Mouse (Mus musculus) CH12.LX (cell line): Measurements from ENCODE around the gene Cdc42. TPM values are rescaled to one million over a fixed set of nuclear protein-coding genes. Genes with fewer than 3 reads are reported as not detected.

Experiments used
- DNase-seq: peaks from one replicate; pipeline ENCODE4 v3.0.0-alpha.2; 2013; ENCODE audit errors: extremely low read depth
- H3K27ac ChIP-seq: 2 replicates; pipeline ENCODE4 v1.5.1; 2012; ENCODE audit warnings: low read depth, mild to moderate bottlenecking, control low read depth, moderate library complexity; ENCODE audit not compliant: insufficient read depth
- H3K27me3 ChIP-seq: replicated peaks from 2 replicates; pipeline ENCODE3; 2012; ENCODE audit warnings: inconsistent platforms
- H3K36me3 ChIP-seq, 2 experiments: replicated peaks in 1 of 2; 2 replicates each; pipeline versions ENCODE3 to v1.6.1; 2012; ENCODE audit warnings: inconsistent platforms in 1 of 2, low read length in 1 of 2, mild to moderate bottlenecking in 1 of 2, mixed read lengths in 1 of 2, moderate library complexity in 1 of 2; ENCODE audit not compliant: control insufficient read depth in 1 of 2, insufficient read depth in 1 of 2
- H3K4me1 ChIP-seq, 2 experiments: 2 replicates each; pipeline ENCODE4 v1.6.1; 2012; ENCODE audit warnings: inconsistent platforms in 1 of 2, moderate library complexity in 1 of 2; ENCODE audit not compliant: insufficient read depth in 2 of 2, control insufficient read depth in 1 of 2
- H3K4me2 ChIP-seq: 2 replicates; pipeline ENCODE4 v1.6.1; 2012; ENCODE audit warnings: low read depth, mild to moderate bottlenecking, control low read depth; ENCODE audit not compliant: poor library complexity, insufficient read depth, severe bottlenecking
- H3K4me3 ChIP-seq, 3 experiments: fragments of 150-350 bp in 1 of 3; sonication (generic) in 1 of 3; replicated peaks in 1 of 3; 2 replicates each; pipeline versions ENCODE3 to v1.5.1; 2011 to 2012; ENCODE audit warnings: low read depth in 2 of 3, low read length in 2 of 3, mild to moderate bottlenecking in 2 of 3, moderate library complexity in 2 of 3, control low read depth in 1 of 3, improper control_type of control experiment in 1 of 3, inconsistent platforms in 1 of 3, mixed read lengths in 1 of 3; ENCODE audit not compliant: poor library complexity in 1 of 3
- H3K79me2 ChIP-seq: replicated peaks from 2 replicates; pipeline ENCODE4 v1.6.1; 2012; ENCODE audit warnings: mild to moderate bottlenecking, moderate library complexity; ENCODE audit not compliant: control insufficient read depth, poor library complexity, insufficient read depth, severe bottlenecking; ENCODE audit errors: extremely low read depth
- H3K9ac ChIP-seq: 2 replicates; pipeline ENCODE4 v1.6.1; 2012; ENCODE audit warnings: low read depth, mild to moderate bottlenecking, control low read depth, moderate library complexity; ENCODE audit not compliant: insufficient read depth
- H3K9me3 ChIP-seq: replicated peaks from 2 replicates; pipeline ENCODE3; 2012; ENCODE audit warnings: low read length, inconsistent platforms, mixed read lengths
- BHLHE40 ChIP-seq: IDR thresholded peaks from 2 replicates; pipeline ENCODE4 v1.6.1; 2011; ENCODE audit warnings: mild to moderate bottlenecking, low read depth, low read length, improper control_type of control experiment
- CHD2 ChIP-seq: IDR thresholded peaks from 2 replicates; pipeline ENCODE4 v1.6.1; 2011; ENCODE audit warnings: low read length, improper control_type of control experiment
- EP300 ChIP-seq: IDR thresholded peaks from 2 replicates; pipeline ENCODE4 v1.6.1; 2011; ENCODE audit warnings: low read length, improper control_type of control experiment
- HCFC1 ChIP-seq: IDR thresholded peaks from 2 replicates; pipeline ENCODE4 v1.6.1; 2012; ENCODE audit warnings: low read depth, mild to moderate bottlenecking, inconsistent platforms, low read length, improper control_type of control experiment
- JUN ChIP-seq: IDR thresholded peaks from 2 replicates; pipeline ENCODE4 v1.6.1; 2011; ENCODE audit warnings: low read depth, mild to moderate bottlenecking, low read length, improper control_type of control experiment, moderate library complexity; ENCODE audit not compliant: insufficient read depth
- JUND ChIP-seq: conservative IDR thresholded peaks from 2 replicates; pipeline ENCODE4 v1.6.1; 2011; ENCODE audit warnings: low read depth, low read length, improper control_type of control experiment
- MAX ChIP-seq: IDR thresholded peaks from 2 replicates; pipeline ENCODE4 v1.6.1; 2011; ENCODE audit warnings: low read length, improper control_type of control experiment
- MAZ ChIP-seq: IDR thresholded peaks from 2 replicates; pipeline ENCODE4 v1.6.1; 2012; ENCODE audit warnings: low read depth, mild to moderate bottlenecking, inconsistent platforms, low read length, improper control_type of control experiment, moderate library complexity
- MEF2A ChIP-seq: IDR thresholded peaks from 2 replicates; pipeline ENCODE4 v1.6.1; 2014; ENCODE audit warnings: low read depth, mild to moderate bottlenecking, inconsistent platforms, low read length, improper control_type of control experiment, borderline replicate concordance
- MXI1 ChIP-seq: IDR thresholded peaks from 2 replicates; pipeline ENCODE4 v1.6.1; 2011; ENCODE audit warnings: mild to moderate bottlenecking, low read depth, low read length, improper control_type of control experiment
- NELFE ChIP-seq: IDR thresholded peaks from 2 replicates; pipeline ENCODE4 v1.6.1; 2011; ENCODE audit warnings: low read depth, low read length, improper control_type of control experiment
- POLR2A ChIP-seq: IDR thresholded peaks from 2 replicates; pipeline ENCODE4 v1.6.1; 2011; ENCODE audit warnings: low read depth, mild to moderate bottlenecking, improper control_type of control experiment, low read length
- SIN3A ChIP-seq: IDR thresholded peaks from 2 replicates; pipeline ENCODE4 v1.6.1; 2012; ENCODE audit warnings: low read length, improper control_type of control experiment, inconsistent platforms
- SMC3 ChIP-seq: IDR thresholded peaks from 2 replicates; pipeline ENCODE4 v1.6.1; 2011; ENCODE audit warnings: low read depth, low read length, improper control_type of control experiment
- UBTF ChIP-seq: IDR thresholded peaks from 2 replicates; pipeline ENCODE4 v1.6.1; 2012; ENCODE audit warnings: low read depth, mild to moderate bottlenecking, inconsistent platforms, low read length, improper control_type of control experiment, moderate library complexity
- USF1 ChIP-seq: IDR thresholded peaks from 2 replicates; pipeline ENCODE4 v1.6.1; 2014; ENCODE audit warnings: low read depth, mild to moderate bottlenecking, inconsistent platforms, low read length, improper control_type of control experiment
- dilution Hi-C: fragments of 300-500 bp; cut with MboI; formaldehyde crosslinking; loops from 2 replicates; pipeline ENCODE4 v1.14.3; 2020; ENCODE audit warnings: low sequenced_read_pairs; ENCODE audit not compliant: extremely low pct_unique_long_range_greater_than_20kb, extremely low pct_ligation_motif_present
- in situ Hi-C: fragments of 300-500 bp; cut with MboI; formaldehyde crosslinking; loops from 3 replicates; pipeline ENCODE4 v1.14.3; 2019; ENCODE audit warnings: low sequenced_read_pairs, low pct_ligation_motif_present, low pct_unique_long_range_greater_than_20kb, mixed read lengths
- polyA plus RNA-seq: library from polyadenylated mRNA; unstranded; fragments of >175 nt; gene quantifications from 2 replicates; pipeline ENCODE4 v1.2.1, GENCODE M21; 2012; ENCODE audit warnings: low read depth; ENCODE audit not compliant: insufficient read length
- total RNA-seq, 2 experiments: library from RNA; depleted of rRNA; stranded (reverse); fragments of 300-350 nt in 1 of 2; fragments of >200 nt in 1 of 2; gene quantifications; 2 replicates each; pipeline ENCODE4 v1.2.3; 2012 to 2014

The Cdc42 gene
- total and polyA plus RNA-seq, 3 experiments: 209 to 594 (median 378) TPM

GRCm38 (mm10) chr4:137393378-137394135, 36.0 kb upstream of the Cdc42 start:
- dilution Hi-C loops: no loop called here
- no peak for DNase-seq

GRCm38 (mm10) chr4:137392874-137393273, 35.4 kb upstream of the Cdc42 start:
- Histone ChIP-seq H3K9me3 (peaks cover 5% of the 10 kb centered on the region), H3K4me3 (no peak overlapping the region), H3K27ac (no peak overlapping the region), H3K79me2 (no peaks in the 10 kb centered on the region), H3K27me3 (no peaks in the 10 kb centered on the region), H3K36me3 (peaks cover 0 to 12% of the 10 kb centered on the region in 2 experiments), H3K4me2 (no peak overlapping the region), H3K9ac (no peak overlapping the region), H3K4me1 (peaks cover 6 to 21% of the 10 kb centered on the region in 2 experiments; a peak in 3 of 4 replicates)
- in situ Hi-C loops (no loop called here), dilution Hi-C loops (no loop called here)
- DNase-seq: no peak
- TF ChIP-seq UBTF (no peak), JUN (no peak), NELFE (no peak), SMC3 (no peak)

More at GRCm38 (mm10) chr4:137393378-137394135, 36.0 kb upstream of the Cdc42 start:
- in situ Hi-C loops: no loop called here
- H3K36me3 ChIP-seq: peaks cover 0 to 12% of the 10 kb centered on the region in 2 experiments
- H3K4me1 ChIP-seq: peaks cover 6 to 21% of the 10 kb centered on the region in 2 experiments; a peak in 3 of 4 replicates
- H3K79me2 ChIP-seq: no peaks in the 10 kb centered on the region
- H3K27me3 ChIP-seq: no peaks in the 10 kb centered on the region
- TF ChIP-seq CHD2 (no peak), HCFC1 (no peak), POLR2A (no peak), MAZ (no peak), JUND (no peak), BHLHE40 (no peak), MXI1 (no peak), EP300 (no peak), MAX (no peak), MEF2A (no peak), USF1 (no peak), SIN3A (no peak)
- TF ChIP-seq, all 38 proteins: peak for 0
- Histone ChIP-seq H3K9ac (no peak overlapping the region), H3K4me2 (no peak overlapping the region), H3K9me3 (peaks cover 5% of the 10 kb centered on the region), H3K27ac (no peak overlapping the region), H3K4me3 (no peak overlapping the region)
